Mouse (Mus musculus): ENCODE data around the gene Slco1b2. TPM values are rescaled to one million over a fixed set of nuclear protein-coding genes. Genes with fewer than 3 reads are reported as not detected.
"Not testable (repeated sequence)": the region's sequence is repeated elsewhere in the genome, so short reads cannot be mapped to it uniquely, and the experiment has no call there.

The Slco1b2 gene
- total RNA-seq (2021) = under 1 TPM; 0.17 to 0.35 TPM

- DNase-seq (ENCODE audit: extremely low spot score in 1 of 2, low spot score in 1 of 2) = no peak
These were observed at the start of gene Slco1b2 for GRCm38 (mm10) chr6:141629291-141629690. Gene Slco1b2 (plus strand): TSS chr6:141629518.

GRCm38 (mm10) chr6:141584791-141585403 lies 44.4 kb upstream of the Slco1b2 start:
- DNase-seq (ENCODE audit: extremely low spot score in 1 of 2, low spot score in 1 of 2) = no peak

GRCm38 (mm10) chr6:141590002-141590401 lies 39.3 kb upstream of the Slco1b2 start:
- no peak for DNase-seq (ENCODE audit: extremely low spot score in 1 of 2, low spot score in 1 of 2)

- not testable (repeated sequence) for DNase-seq (ENCODE audit: extremely low spot score in 1 of 2, low spot score in 1 of 2)
These were observed 38.6 kb upstream of the Slco1b2 start for GRCm38 (mm10) chr6:141590598-141591200.

- DNase-seq (ENCODE audit: extremely low spot score in 1 of 2, low spot score in 1 of 2) = no peak
These were observed 33.2 kb upstream of the Slco1b2 start for GRCm38 (mm10) chr6:141596081-141596480.

- no peak for DNase-seq (ENCODE audit: extremely low spot score in 1 of 2, low spot score in 1 of 2)
These were observed 32.3 kb upstream of the Slco1b2 start for GRCm38 (mm10) chr6:141597037-141597436.

- DNase-seq (ENCODE audit: extremely low spot score in 1 of 2, low spot score in 1 of 2) = no peak
These were observed 28.4 kb upstream of the Slco1b2 start for GRCm38 (mm10) chr6:141600940-141601339.

- DNase-seq (ENCODE audit: extremely low spot score in 1 of 2, low spot score in 1 of 2) = no peak
These were observed 18.5 kb upstream of the Slco1b2 start for GRCm38 (mm10) chr6:141610702-141611260.

GRCm38 (mm10) chr6:141614017-141614416 lies 15.3 kb upstream of the Slco1b2 start:
- DNase-seq (ENCODE audit: extremely low spot score in 1 of 2, low spot score in 1 of 2) = no peak

GRCm38 (mm10) chr6:141615348-141615747 lies 14.0 kb upstream of the Slco1b2 start:
- DNase-seq (ENCODE audit: extremely low spot score in 1 of 2, low spot score in 1 of 2) = no peak

GRCm38 (mm10) chr6:141632935-141633334 lies 3.6 kb downstream of the Slco1b2 start:
- no peak for DNase-seq (ENCODE audit: extremely low spot score in 1 of 2, low spot score in 1 of 2)

GRCm38 (mm10) chr6:141635250-141635649 lies 5.9 kb downstream of the Slco1b2 start:
- DNase-seq (ENCODE audit: extremely low spot score in 1 of 2, low spot score in 1 of 2) = no peak

- DNase-seq (ENCODE audit: extremely low spot score in 1 of 2, low spot score in 1 of 2) = no peak
These were observed 11.3 kb downstream of the Slco1b2 start for GRCm38 (mm10) chr6:141640639-141641038.

- DNase-seq (ENCODE audit: extremely low spot score in 1 of 2, low spot score in 1 of 2) = no peak
These were observed 57.7 kb downstream of the Slco1b2 start for GRCm38 (mm10) chr6:141687008-141687407.

- no peak for DNase-seq (ENCODE audit: extremely low spot score in 1 of 2, low spot score in 1 of 2)
These were observed 61.9 kb downstream of the Slco1b2 start for GRCm38 (mm10) chr6:141691246-141691645.

Other genes with a start within 250 kb of the Slco1b2 start
- gene Slco1c1, start 105.2 kb upstream of the Slco1b2 start, total RNA-seq (2021) = 10 to 100 TPM; 54.4 to 64.3 TPM
- gene Gm5724, start 144.3 kb downstream of the Slco1b2 start, total RNA-seq (2021) = not detected
- gene Slco1a4, start 226.7 kb downstream of the Slco1b2 start, total RNA-seq (2021) = 10 to 100 TPM; 31.0 to 47.2 TPM